ENCODE assay signal across 8 mouse cellular contexts in the genomic region with DNA sequence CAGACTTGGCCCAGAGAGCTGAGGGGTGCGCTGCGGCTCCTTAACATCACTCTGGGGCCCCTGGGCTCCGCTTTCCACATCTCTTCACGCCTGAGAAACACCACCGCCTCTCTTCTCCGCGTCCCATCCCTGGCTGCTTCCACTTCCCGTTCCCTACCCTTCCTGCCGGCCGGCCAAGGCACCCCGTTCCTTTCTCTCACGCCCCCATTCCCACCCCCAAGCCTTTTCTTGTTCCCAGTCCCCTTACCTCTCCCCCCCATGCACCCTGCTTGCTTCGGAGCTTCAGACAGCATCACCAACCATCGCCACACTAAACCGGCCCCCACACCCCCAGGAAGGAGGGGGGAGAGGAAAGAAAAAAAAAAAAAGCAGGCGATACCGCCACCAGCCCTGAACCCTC. TPM values are rescaled to one million over a fixed set of nuclear protein-coding genes. Genes with fewer than 3 reads are reported as not detected.
DNase-seq lines count a peak whose midpoint lies in the region; ATAC-seq and TF ChIP-seq lines count a peak whose summit lies in the region.

No protein-coding gene starts in this region.

- no peaks in the 10 kb centered on the region for H3K9me3 ChIP-seq in forebrain, embryonic 12.5 days
- no peaks in the 10 kb centered on the region for H3K9me3 ChIP-seq in limb, embryonic 14.5 days (ENCODE audit: control insufficient read depth, low read length)
- no peaks in the 10 kb centered on the region for H3K9me3 ChIP-seq in stomach, embryonic 14.5 days (ENCODE audit: control insufficient read depth, low read depth, low read length)

- H3K27me3 ChIP-seq in cerebellum, adult 2 months (ENCODE audit: control insufficient read depth, insufficient read depth, low read length): no peaks in the 10 kb centered on the region
- H3K27me3 ChIP-seq in forebrain, embryonic 12.5 days: peaks cover 69% of the 10 kb centered on the region
- H3K27me3 ChIP-seq in limb, embryonic 14.5 days (ENCODE audit: control insufficient read depth, insufficient read depth, low read length): peaks cover 69% of the 10 kb centered on the region
- peaks cover 57% of the 10 kb centered on the region for H3K27me3 ChIP-seq in stomach, embryonic 14.5 days (ENCODE audit: control insufficient read depth, insufficient read depth, low read length)

- WGBS in cerebellum, adult 2 months: 4% methylated on average over 17 of the region's 17 CpGs
- 0% methylated on average over 17 of the region's 17 CpGs for WGBS in forebrain, embryonic 12.5 days
- 4% methylated on average over 16 of the region's 17 CpGs for WGBS in limb, embryonic 14.5 days
- WGBS in stomach, embryonic 14.5 days: under 1% methylated on average over 17 of the region's 17 CpGs

- peak overlapping the region; percentile 82 for H3K9ac ChIP-seq in forebrain, embryonic 12.5 days
- H3K9ac ChIP-seq in limb, embryonic 14.5 days (ENCODE audit: low read depth, low read length, severe bottlenecking): peak overlapping the region; percentile 36; the same call in 1 of the 2 replicates
- H3K9ac ChIP-seq in stomach, embryonic 14.5 days (replicated peaks; ENCODE audit: low read depth, low read length): no peak overlapping the region

- peak; percentile 36 to 56 for DNase-seq in cerebellum, adult 2 months
- DNase-seq in cerebellum, postnatal 4 days (ENCODE audit: low spot score in 2 of 2): no peak
- peak; percentile 57 for DNase-seq in A20 (ENCODE audit: low read depth, low spot score)
- no peak for DNase-seq in limb, embryonic 14.5 days (ENCODE audit: low spot score)
- DNase-seq in spleen, postnatal 10 days (ENCODE audit: low spot score in 2 of 2): no peak
- no peak for DNase-seq in urinary bladder, postnatal 25 days (ENCODE audit: low spot score)

- TF ChIP-seq CTCF in cerebellum, adult 2 months (IDR thresholded peaks at IDR 0.05; ENCODE audit: borderline replicate concordance, insufficient read depth, low read depth, low read length): no peak

- peak overlapping the region; percentile 98 for H3K27ac ChIP-seq in cerebellum, adult 2 months (ENCODE audit: insufficient read depth, low read length)
- peak overlapping the region; percentile 98 for H3K27ac ChIP-seq in forebrain, embryonic 12.5 days
- no peak overlapping the region for H3K27ac ChIP-seq in limb, embryonic 14.5 days (replicated peaks; ENCODE audit: low read depth, low read length)
- no peak overlapping the region for H3K27ac ChIP-seq in stomach, embryonic 14.5 days (ENCODE audit: low read length)

- ATAC-seq in forebrain, embryonic 12.5 days (ENCODE audit: low FRiP score): no peak
- no peak for ATAC-seq in limb, embryonic 14.5 days (ENCODE audit: low FRiP score, low read depth)
- no peak for ATAC-seq in stomach, embryonic 14.5 days (ENCODE audit: insufficient number of reproducible peaks, insufficient read depth, low FRiP score, low read depth)

- H3K4me3 ChIP-seq in cerebellum, adult 2 months (replicated peaks; ENCODE audit: insufficient read depth, low read depth, low read length): peak overlapping the region; percentile 92
- peak overlapping the region; percentile 62 for H3K4me3 ChIP-seq in forebrain, embryonic 12.5 days (replicated peaks)
- peak overlapping the region; percentile 47 for H3K4me3 ChIP-seq in limb, embryonic 14.5 days (replicated peaks; ENCODE audit: low read length)
- peak overlapping the region; percentile 37 for H3K4me3 ChIP-seq in stomach, embryonic 14.5 days (ENCODE audit: low read depth, low read length)

- no peak for TF ChIP-seq POLR2A in cerebellum, adult 2 months (IDR thresholded peaks at IDR 0.05; ENCODE audit: borderline replicate concordance, insufficient read depth, low read length)
- TF ChIP-seq POLR2A in limb, embryonic 14.5 days (IDR thresholded peaks at IDR 0.05; ENCODE audit: borderline replicate concordance, extremely low read depth, insufficient read depth, insufficient read length): no peak

- H3K4me1 ChIP-seq in cerebellum, adult 2 months (ENCODE audit: control insufficient read depth, insufficient read depth, low read length): peaks cover 34% of the 10 kb centered on the region
- H3K4me1 ChIP-seq in forebrain, embryonic 12.5 days: peaks cover 71% of the 10 kb centered on the region
- H3K4me1 ChIP-seq in limb, embryonic 14.5 days (ENCODE audit: control insufficient read depth, insufficient read depth, low read length): peaks cover 11% of the 10 kb centered on the region; the same call in 1 of the 2 replicates
- no peaks in the 10 kb centered on the region for H3K4me1 ChIP-seq in stomach, embryonic 14.5 days (ENCODE audit: control insufficient read depth, insufficient read depth, low read length)

- peak overlapping the region; percentile 84 for H3K4me2 ChIP-seq in forebrain, embryonic 12.5 days
- H3K4me2 ChIP-seq in limb, embryonic 14.5 days (replicated peaks; ENCODE audit: low read depth, low read length, severe bottlenecking): peak overlapping the region; percentile 93
- peak overlapping the region; percentile 73 for H3K4me2 ChIP-seq in stomach, embryonic 14.5 days (replicated peaks; ENCODE audit: low read depth, low read length)

- H3K36me3 ChIP-seq in forebrain, embryonic 12.5 days (replicated peaks): no peaks in the 10 kb centered on the region
- H3K36me3 ChIP-seq in limb, embryonic 14.5 days (ENCODE audit: control insufficient read depth, insufficient read depth, low read length): no peaks in the 10 kb centered on the region
- H3K36me3 ChIP-seq in stomach, embryonic 14.5 days (ENCODE audit: control insufficient read depth, insufficient read depth, low read length): no peaks in the 10 kb centered on the region

RNA-seq across cellular contexts. Expression of a gene that starts 1.2 kb away (rescaled TPM):
- 8.4 and 10.6 TPM in 2 replicates for polyA plus RNA-seq in cerebellum, adult 2 months (2012; rRNA removed)
- 22.3 and 28.6 TPM in 2 replicates for polyA plus RNA-seq in forebrain, embryonic 12.5 days (2016; fragmentation: Nextera tagmentation; extraction: Ambion mirVana)
- polyA plus RNA-seq in limb, embryonic 14.5 days (2012; rRNA removed): 1.3 and 2.6 TPM in 2 replicates
- polyA plus RNA-seq in limb, embryonic 14.5 days (2014; fragmentation: Nextera tagmentation; extraction: Ambion mirVana): 0.55 and 1.9 TPM in 2 replicates
- 1.8 and 2.3 TPM in 2 replicates for polyA plus RNA-seq in stomach, embryonic 14.5 days (2014; fragmentation: Nextera tagmentation; extraction: Ambion mirVana)

RNA-seq across cellular contexts. Expression of a gene that starts 42.1 kb away (rescaled TPM):
- polyA plus RNA-seq in cerebellum, adult 2 months (2012; rRNA removed): 29.0 and 29.6 TPM in 2 replicates
- 11.2 and 12.3 TPM in 2 replicates for polyA plus RNA-seq in forebrain, embryonic 12.5 days (2016; fragmentation: Nextera tagmentation; extraction: Ambion mirVana)
- 11.1 and 14.0 TPM in 2 replicates for polyA plus RNA-seq in limb, embryonic 14.5 days (2012; rRNA removed)
- polyA plus RNA-seq in limb, embryonic 14.5 days (2014; fragmentation: Nextera tagmentation; extraction: Ambion mirVana): 9.0 and 9.4 TPM in 2 replicates
- polyA plus RNA-seq in stomach, embryonic 14.5 days (2014; fragmentation: Nextera tagmentation; extraction: Ambion mirVana): 7.5 and 8.7 TPM in 2 replicates

RNA-seq across cellular contexts. Expression of a gene that starts 42.9 kb away (rescaled TPM):
- polyA plus RNA-seq in cerebellum, adult 2 months (2012; rRNA removed): 9.2 and 10.9 TPM in 2 replicates
- polyA plus RNA-seq in forebrain, embryonic 12.5 days (2016; fragmentation: Nextera tagmentation; extraction: Ambion mirVana): 2.7 TPM in 2 replicates
- 11.1 and 13.0 TPM in 2 replicates for polyA plus RNA-seq in limb, embryonic 14.5 days (2012; rRNA removed)
- 3.9 and 4.2 TPM in 2 replicates for polyA plus RNA-seq in limb, embryonic 14.5 days (2014; fragmentation: Nextera tagmentation; extraction: Ambion mirVana)
- polyA plus RNA-seq in stomach, embryonic 14.5 days (2014; fragmentation: Nextera tagmentation; extraction: Ambion mirVana): 3.7 and 4.2 TPM in 2 replicates

RNA-seq across cellular contexts. Expression of a gene that starts 59.3 kb away (rescaled TPM):
- 226 and 230 TPM in 2 replicates for polyA plus RNA-seq in cerebellum, adult 2 months (2012; rRNA removed)
- polyA plus RNA-seq in forebrain, embryonic 12.5 days (2016; fragmentation: Nextera tagmentation; extraction: Ambion mirVana): 15.9 and 17.5 TPM in 2 replicates
- polyA plus RNA-seq in limb, embryonic 14.5 days (2012; rRNA removed): 155 and 204 TPM in 2 replicates
- 16.3 and 18.8 TPM in 2 replicates for polyA plus RNA-seq in limb, embryonic 14.5 days (2014; fragmentation: Nextera tagmentation; extraction: Ambion mirVana)
- polyA plus RNA-seq in stomach, embryonic 14.5 days (2014; fragmentation: Nextera tagmentation; extraction: Ambion mirVana): 14.7 and 15.9 TPM in 2 replicates

Comparison
In these comparisons a context has a peak if more than half of its experiments do, and no peak if none do; other contexts are left out.
1. DNase-seq: peak in cerebellum, adult 2 months (2 of 2) and A20 (single experiment); none in cerebellum, postnatal 4 days (0 of 2), limb, embryonic 14.5 days (single experiment), spleen, postnatal 10 days (0 of 2) and urinary bladder, postnatal 25 days (single experiment).
2. H3K27ac ChIP-seq: peak in cerebellum, adult 2 months (single experiment) and forebrain, embryonic 12.5 days (single experiment); none in limb, embryonic 14.5 days (single experiment) and stomach, embryonic 14.5 days (single experiment).
3. H3K4me3 ChIP-seq: peak in every context shown above with its lines; median percentile 92 in cerebellum, adult 2 months; 62 in forebrain, embryonic 12.5 days; 47 in limb, embryonic 14.5 days; 37 in stomach, embryonic 14.5 days.
4. Peak in every context shown above with its lines, with median percentiles within 50 percentile points of each other: H3K4me2 ChIP-seq.